Mouse (Mus musculus) MEL (cell line): ENCODE results near the gene Exosc1. TPM values are rescaled to one million over a fixed set of nuclear protein-coding genes. Genes with fewer than 3 reads are reported as not detected.

ENCODE experiments used
- DNase-seq: peaks from one replicate; pipeline ENCODE4 v3.0.0; 2011; ENCODE audit warnings: low read depth, low spot score
- H3K27ac ChIP-seq: 2 replicates; pipeline ENCODE4 v1.5.1; 2012; ENCODE audit warnings: low read depth, mild to moderate bottlenecking, control low read depth, low read length, moderate library complexity; ENCODE audit not compliant: control insufficient read depth
- H3K27me3 ChIP-seq, 2 experiments: fragments of 150-350 bp in 1 of 2; sonication (generic) in 1 of 2; 2 replicates each; pipeline ENCODE4 v1.6.1; 2012; ENCODE audit warnings: low read length in 2 of 2, mild to moderate bottlenecking in 2 of 2, improper control_type of control experiment in 1 of 2, moderate library complexity in 1 of 2; ENCODE audit not compliant: insufficient read depth in 2 of 2, control insufficient read depth in 1 of 2
- H3K36me3 ChIP-seq, 2 experiments: 2 replicates each; pipeline ENCODE4 v1.6.1; 2012 to 2014; ENCODE audit warnings: low read length in 2 of 2, improper control_type of control experiment in 1 of 2, inconsistent platforms in 1 of 2, mild to moderate bottlenecking in 1 of 2; ENCODE audit not compliant: insufficient read depth in 2 of 2, control insufficient read depth in 1 of 2
- H3K4me1 ChIP-seq, 2 experiments: fragments of 150-350 bp in 1 of 2; sonication (generic) in 1 of 2; 2 replicates each; pipeline ENCODE4 v1.6.1; 2012; ENCODE audit warnings: low read length in 2 of 2, improper control_type of control experiment in 1 of 2, mild to moderate bottlenecking in 1 of 2; ENCODE audit not compliant: insufficient read depth in 2 of 2, control insufficient read depth in 1 of 2
- H3K4me3 ChIP-seq, 2 experiments: fragments of 150-350 bp in 1 of 2; sonication (generic) in 1 of 2; 2 replicates each; pipeline ENCODE4 v1.5.1; 2012; ENCODE audit warnings: low read depth in 2 of 2, low read length in 2 of 2, mild to moderate bottlenecking in 2 of 2, moderate library complexity in 2 of 2, control low read depth in 1 of 2, improper control_type of control experiment in 1 of 2; ENCODE audit not compliant: control insufficient read depth in 1 of 2, insufficient read depth in 1 of 2
- H3K79me2 ChIP-seq: 2 replicates; pipeline ENCODE4 v1.6.1; 2012; ENCODE audit warnings: mild to moderate bottlenecking, low read length, moderate library complexity; ENCODE audit not compliant: control insufficient read depth, poor library complexity, insufficient read depth
- H3K9ac ChIP-seq: 2 replicates; pipeline ENCODE4 v1.6.1; 2012; ENCODE audit warnings: low read depth, mild to moderate bottlenecking, control low read depth, low read length, moderate library complexity; ENCODE audit not compliant: control insufficient read depth, poor library complexity, severe bottlenecking
- H3K9me3 ChIP-seq: fragments of 150-350 bp; sonication (generic); replicated peaks from 2 replicates; pipeline ENCODE4 v1.6.1; 2012; ENCODE audit warnings: mild to moderate bottlenecking, low read length, improper control_type of control experiment, moderate library complexity; ENCODE audit not compliant: insufficient read depth
- E2F4 ChIP-seq: IDR thresholded peaks from 2 replicates; pipeline ENCODE4 v1.6.1; 2011; ENCODE audit warnings: low read depth, low read length, improper control_type of control experiment, borderline replicate concordance
- ELF1 ChIP-seq: IDR thresholded peaks from 2 replicates; pipeline ENCODE4 v1.6.1; 2014; ENCODE audit warnings: low read depth, mild to moderate bottlenecking, inconsistent platforms, low read length, improper control_type of control experiment, moderate library complexity
- EP300 ChIP-seq, 2 experiments: IDR thresholded peaks; 2 replicates each; pipeline ENCODE4 v1.6.1; 2011; ENCODE audit warnings: improper control_type of control experiment in 2 of 2, low read length in 2 of 2, low read depth in 1 of 2, mild to moderate bottlenecking in 1 of 2
- ETS1 ChIP-seq: IDR thresholded peaks from 2 replicates; pipeline ENCODE4 v1.6.1; 2012; ENCODE audit warnings: low read depth, mild to moderate bottlenecking, inconsistent platforms, low read length, improper control_type of control experiment, moderate library complexity
- HCFC1 ChIP-seq: IDR thresholded peaks from 2 replicates; pipeline ENCODE4 v1.6.1; 2012; ENCODE audit warnings: low read depth, mild to moderate bottlenecking, inconsistent platforms, low read length, improper control_type of control experiment, moderate library complexity
- KAT2A ChIP-seq: conservative IDR thresholded peaks from 2 replicates; pipeline ENCODE4 v1.6.1; 2012; ENCODE audit warnings: low read depth, low read length, improper control_type of control experiment, inconsistent platforms
- MAFK ChIP-seq: IDR thresholded peaks from 2 replicates; pipeline ENCODE4 v1.6.1; 2011; ENCODE audit warnings: low read depth, mild to moderate bottlenecking, low read length, improper control_type of control experiment, borderline replicate concordance
- MAZ ChIP-seq: IDR thresholded peaks from 2 replicates; pipeline ENCODE4 v1.6.1; 2012; ENCODE audit warnings: low read depth, mild to moderate bottlenecking, inconsistent platforms, low read length, improper control_type of control experiment
- MEF2A ChIP-seq: IDR thresholded peaks from 2 replicates; pipeline ENCODE4 v1.6.1; 2014; ENCODE audit warnings: low read depth, mild to moderate bottlenecking, inconsistent platforms, low read length, improper control_type of control experiment; ENCODE audit not compliant: poor library complexity, insufficient replicate concordance, severe bottlenecking; ENCODE audit errors: extremely low read depth
- MXI1 ChIP-seq: IDR thresholded peaks from 2 replicates; pipeline ENCODE4 v1.6.1; 2011; ENCODE audit warnings: mild to moderate bottlenecking, low read depth, low read length, improper control_type of control experiment
- MYC ChIP-seq: IDR thresholded peaks from 2 replicates; pipeline ENCODE4 v1.6.1; 2011; ENCODE audit warnings: low read depth, mild to moderate bottlenecking, low read length, improper control_type of control experiment, moderate library complexity
- NRF1 ChIP-seq: IDR thresholded peaks from 2 replicates; pipeline ENCODE4 v1.6.1; 2014; ENCODE audit warnings: low read depth, mild to moderate bottlenecking, inconsistent platforms, low read length, improper control_type of control experiment, moderate library complexity; ENCODE audit not compliant: poor library complexity, insufficient read depth, severe bottlenecking
- POLR2A ChIP-seq, 2 experiments: IDR thresholded peaks; 2 replicates each; pipeline ENCODE4 v1.6.1; 2011 to 2012; ENCODE audit warnings: low read length in 2 of 2, mild to moderate bottlenecking in 2 of 2, control low read depth in 1 of 2, improper control_type of control experiment in 1 of 2, low read depth in 1 of 2, moderate library complexity in 1 of 2; ENCODE audit not compliant: control insufficient read depth in 1 of 2, insufficient read depth in 1 of 2, poor library complexity in 1 of 2
- RAD21 ChIP-seq: IDR thresholded peaks from 2 replicates; pipeline ENCODE4 v1.6.1; 2011; ENCODE audit warnings: mild to moderate bottlenecking, low read depth, low read length, improper control_type of control experiment
- RCOR1 ChIP-seq: IDR thresholded peaks from 2 replicates; pipeline ENCODE4 v1.6.1; 2012; ENCODE audit warnings: low read depth, mild to moderate bottlenecking, inconsistent platforms, low read length, improper control_type of control experiment
- SIN3A ChIP-seq: IDR thresholded peaks from 2 replicates; pipeline ENCODE4 v1.6.1; 2012; ENCODE audit warnings: low read length, improper control_type of control experiment, inconsistent platforms
- SMC3 ChIP-seq: IDR thresholded peaks from 2 replicates; pipeline ENCODE4 v1.6.1; 2011; ENCODE audit warnings: low read depth, low read length, improper control_type of control experiment
- TAL1 ChIP-seq: IDR thresholded peaks from 2 replicates; pipeline ENCODE4 v1.6.1; 2012; ENCODE audit warnings: mild to moderate bottlenecking, inconsistent platforms, low read length, moderate library complexity, mixed read lengths
- TBP ChIP-seq: IDR thresholded peaks from 2 replicates; pipeline ENCODE4 v1.8.0; 2011; ENCODE audit warnings: low read depth, low read length, improper control_type of control experiment
- USF2 ChIP-seq, 2 experiments: IDR thresholded peaks; 2 replicates each; pipeline ENCODE4 v1.6.1; 2011 to 2012; ENCODE audit warnings: improper control_type of control experiment in 2 of 2, low read length in 2 of 2, borderline replicate concordance in 1 of 2, inconsistent platforms in 1 of 2, low read depth in 1 of 2, mild to moderate bottlenecking in 1 of 2; ENCODE audit not compliant: insufficient read depth in 1 of 2
- polyA plus RNA-seq, 2 experiments: library from polyadenylated mRNA; stranded (reverse) in 1 of 2; unstranded in 1 of 2; fragments of >175 nt in 1 of 2; fragments of >200 nt in 1 of 2; gene quantifications; 2 replicates each; pipeline versions ENCODE4 v1.2.1 to v1.2.4; 2012; ENCODE audit warnings: low replicate concordance in 2 of 2, low read depth in 1 of 2; ENCODE audit not compliant: insufficient read length in 2 of 2, insufficient read depth in 1 of 2, missing spikeins in 1 of 2
- total RNA-seq: library from RNA; depleted of rRNA; stranded (reverse); fragments of 300-350 nt; gene quantifications from 2 replicates; pipeline ENCODE4 v1.2.3, GENCODE M21; 2012

Exosc1 gene
- total and polyA plus RNA-seq, 3 experiments = 118 to 390 (median 162) TPM

DNA sequence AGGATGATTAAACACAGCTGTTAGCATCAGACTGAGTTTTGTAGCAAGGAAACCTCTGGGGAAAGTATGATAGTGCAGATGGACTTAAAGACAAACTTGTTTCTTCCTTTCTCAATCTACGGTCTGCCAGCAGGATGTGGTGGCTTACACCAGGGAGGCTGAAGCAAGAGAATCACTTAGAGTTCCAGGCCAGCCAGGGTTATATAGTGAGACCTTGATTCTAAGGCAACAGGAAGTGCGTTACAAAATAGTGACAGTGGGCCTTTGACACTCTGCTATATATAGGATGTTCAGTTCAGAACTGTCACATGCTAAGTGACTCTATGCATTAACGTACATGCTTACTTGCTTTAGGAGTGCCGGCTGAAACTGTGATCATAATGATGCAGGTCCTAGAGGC is 16.4 kb downstream of the Exosc1 start:
- Histone ChIP-seq H3K4me3 (no peak overlapping the region), H3K4me1 (peaks cover 9 to 16% of the 10 kb centered on the region in 2 experiments), H3K36me3 (peaks cover 22 to 34% of the 10 kb centered on the region in 2 experiments), H3K27ac (no peak overlapping the region), H3K27me3 (no peaks in the 10 kb centered on the region), H3K79me2 (peaks cover 33% of the 10 kb centered on the region), H3K9me3 (no peaks in the 10 kb centered on the region), H3K9ac (no peak overlapping the region)
- DNase-seq = no peak
- no peak for TF ChIP-seq RCOR1
- no peak for TF ChIP-seq TBP
- no peak for TF ChIP-seq TAL1
- TF ChIP-seq MYC = no peak
- no peak for TF ChIP-seq HCFC1
- TF ChIP-seq KAT2A = no peak
- no peak for TF ChIP-seq MAFK
- no peak for TF ChIP-seq ETS1
- no peak for TF ChIP-seq NRF1
- TF ChIP-seq MEF2A = no peak
- no peak for TF ChIP-seq RAD21
- TF ChIP-seq ELF1 = no peak
- TF ChIP-seq MXI1 = no peak
- TF ChIP-seq EP300 (IDR thresholded peaks at IDR 0.05; ENCODE audit: low read depth in 1 of 2, low read length in 2 of 2) = no peak

DNA sequence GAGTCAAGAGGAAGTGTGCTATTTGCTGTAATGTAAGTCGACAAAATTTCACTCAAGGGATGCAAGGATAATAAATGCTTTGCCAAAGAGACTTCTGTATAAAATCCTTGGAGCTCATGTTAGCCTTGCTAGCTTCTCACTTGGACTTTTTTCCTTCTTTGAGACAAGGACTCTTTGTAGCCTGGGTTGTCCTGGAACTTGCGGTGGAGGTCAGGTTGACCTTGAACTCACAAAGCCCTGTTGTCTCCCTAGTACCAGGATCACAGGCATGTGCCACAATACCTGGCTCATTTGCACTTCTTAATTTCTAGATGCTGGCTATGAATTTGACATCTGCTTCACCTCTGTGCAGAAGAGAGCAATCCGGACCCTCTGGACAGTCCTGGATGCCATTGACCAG is 17.9 kb downstream of the Exosc1 start:
- H3K79me2 ChIP-seq = peaks cover 33% of the 10 kb centered on the region

More for the DNA sequence above, 17.9 kb downstream of the Exosc1 start:
- no peaks in the 10 kb centered on the region for H3K9me3 ChIP-seq
- no peak overlapping the region for H3K9ac ChIP-seq
- TF ChIP-seq MXI1 = no peak
- no peak for TF ChIP-seq ETS1
- TF ChIP-seq USF2 (IDR thresholded peaks at IDR 0.05; ENCODE audit: borderline replicate concordance in 1 of 2, insufficient read depth in 1 of 2, low read depth in 1 of 2, low read length in 2 of 2) = no peak
- no peak for TF ChIP-seq SMC3
- no peak for TF ChIP-seq E2F4
- TF ChIP-seq POLR2A (IDR thresholded peaks at IDR 0.05; ENCODE audit: control insufficient read depth in 1 of 2, insufficient read depth in 1 of 2, low read depth in 1 of 2, low read length in 2 of 2, poor library complexity in 1 of 2) = no peak; a peak in 1 of 4 replicates
- no peak for TF ChIP-seq SIN3A
- TF ChIP-seq MAFK = no peak
- TF ChIP-seq MAZ = no peak
- H3K4me1 ChIP-seq = peaks cover 9 to 16% of the 10 kb centered on the region in 2 experiments
- H3K27ac ChIP-seq = no peak overlapping the region
- no peak for DNase-seq
- H3K4me3 ChIP-seq = no peak overlapping the region
- H3K27me3 ChIP-seq = no peaks in the 10 kb centered on the region
- peaks cover 26 to 33% of the 10 kb centered on the region in 2 experiments for H3K36me3 ChIP-seq
